Mouse (Mus musculus) right cerebral cortex, postnatal 4 days (tissue): ENCODE measurements around the gene Hcrtr1.

Experiments
- DNase-seq: peaks from one replicate; pipeline ENCODE4 v3.0.0-alpha.2; 2022

The Hcrtr1 gene

DNA sequence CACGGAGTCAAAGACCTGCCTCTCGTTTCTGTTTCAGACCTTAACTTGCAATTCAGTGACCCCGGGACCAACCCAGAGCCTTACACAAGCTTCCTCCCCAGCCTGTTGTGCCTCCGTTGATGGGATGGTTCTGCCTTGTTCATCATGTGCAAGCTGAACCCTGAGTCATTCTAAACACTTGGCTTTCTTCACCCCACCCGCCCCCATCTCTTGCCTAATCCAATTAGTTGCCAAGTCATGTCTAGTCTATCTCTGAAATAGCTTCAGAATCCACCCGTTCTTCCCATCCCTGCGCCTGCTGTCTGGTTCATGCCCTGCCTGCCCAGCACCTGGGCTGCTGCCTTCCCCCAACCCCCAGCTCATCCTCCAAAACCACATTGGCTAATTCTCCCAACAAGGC is 26.9 kb downstream of the Hcrtr1 start:
- no peak for DNase-seq

- DNase-seq, result no peak
These were observed 29.1 kb downstream of the Hcrtr1 start for GRCm38 (mm10) chr4:130110091-130110490.

DNA sequence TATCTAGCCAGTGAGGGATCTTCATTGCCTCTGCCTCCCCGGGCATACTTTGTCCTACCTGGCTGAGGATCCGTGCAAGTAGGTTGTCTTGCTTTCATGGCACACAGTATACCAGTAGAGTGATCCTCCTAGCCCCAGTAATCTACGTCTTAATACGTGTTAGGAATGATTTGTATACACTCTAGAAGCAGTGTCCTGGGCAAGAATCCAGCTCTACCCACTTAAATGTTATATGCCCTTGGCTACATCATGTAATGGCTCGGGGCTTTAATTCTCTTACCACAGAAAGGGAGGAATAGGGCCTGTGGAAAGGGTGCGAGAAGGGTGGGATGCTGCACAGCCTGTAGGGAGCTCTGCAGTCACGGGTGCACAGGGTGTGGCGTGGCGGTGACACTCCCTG is 29.5 kb downstream of the Hcrtr1 start:
- DNase-seq, result no peak

DNA sequence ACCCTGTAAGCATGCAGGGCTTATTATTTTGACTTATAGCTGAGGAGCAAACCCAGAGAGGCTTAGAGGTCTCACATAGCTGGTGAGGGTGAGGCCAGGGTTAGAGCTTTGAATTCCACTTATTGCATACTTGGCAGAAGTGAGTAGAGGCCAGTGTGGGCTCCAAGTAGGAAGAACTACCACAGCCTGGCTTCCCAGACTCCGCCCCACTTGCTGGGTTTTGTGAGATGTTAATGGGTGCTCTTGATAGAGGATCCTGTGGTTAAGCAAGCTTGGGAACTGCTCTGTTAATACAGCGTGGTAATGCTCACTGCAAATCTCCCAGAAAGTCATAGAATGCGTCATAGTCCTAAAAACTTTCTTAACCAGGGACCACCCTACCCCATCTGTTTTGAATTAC is 30.2 kb downstream of the Hcrtr1 start:
- DNase-seq, result no peak

- DNase-seq, result peak; percentile 100
These were observed 31.6 kb downstream of the Hcrtr1 start for GRCm38 (mm10) chr4:130107444-130108131.

GRCm38 (mm10) chr4:130107065-130107443 is 32.1 kb downstream of the Hcrtr1 start:
- DNase-seq, result no peak

DNA sequence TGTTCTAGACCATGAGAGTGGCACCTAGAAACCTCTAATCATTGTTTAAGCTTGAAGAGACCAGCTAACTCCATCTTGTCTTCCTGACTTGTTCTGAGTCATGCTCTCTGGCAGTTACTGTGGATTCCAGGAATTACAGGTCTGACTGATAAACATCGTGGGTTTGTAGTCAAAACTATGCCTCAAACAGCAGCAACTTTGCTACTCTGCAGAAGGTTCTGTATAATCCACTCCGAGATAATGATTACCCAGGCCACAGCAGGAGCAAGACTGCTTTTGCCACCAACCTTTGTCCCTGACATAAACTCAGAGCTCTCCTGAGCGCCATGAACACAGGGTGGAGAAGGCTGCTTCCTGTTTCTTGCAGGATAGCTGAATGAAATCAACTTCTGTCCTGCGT is 34.6 kb downstream of the Hcrtr1 start:
- no peak for DNase-seq

DNA sequence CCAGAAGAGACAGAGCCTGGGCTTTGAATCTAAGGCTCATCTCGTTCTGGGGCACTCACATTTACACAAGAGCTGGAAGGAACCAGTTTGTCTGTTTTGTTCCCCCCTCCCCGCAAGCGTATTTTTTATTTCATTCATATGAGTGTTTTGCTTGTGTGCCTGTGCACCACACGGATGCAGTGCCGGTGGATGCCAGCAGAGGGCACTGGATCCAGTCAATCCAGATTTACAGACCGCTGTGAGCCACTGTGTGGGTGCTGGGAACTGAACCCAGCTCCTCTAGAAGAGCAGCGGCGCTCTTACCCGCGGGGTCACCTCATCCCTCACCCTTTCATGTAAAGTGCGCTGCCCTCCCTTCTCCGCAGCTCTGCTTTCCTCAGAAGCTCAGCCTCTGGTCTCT is 35.5 kb downstream of the Hcrtr1 start:
- DNase-seq, result no peak

- no peak for DNase-seq
These were observed 37.0 kb downstream of the Hcrtr1 start, which contains the start of gene Pef1 for GRCm38 (mm10) chr4:130102111-130102651. Gene Pef1, plus strand, starts transcription at chr4:130102558.

- DNase-seq, result no peak
These were observed 38.0 kb downstream of the Hcrtr1 start for GRCm38 (mm10) chr4:130101183-130101582.

- no peak for DNase-seq
These were observed 44.0 kb downstream of the Hcrtr1 start for GRCm38 (mm10) chr4:130095137-130095536.

DNA sequence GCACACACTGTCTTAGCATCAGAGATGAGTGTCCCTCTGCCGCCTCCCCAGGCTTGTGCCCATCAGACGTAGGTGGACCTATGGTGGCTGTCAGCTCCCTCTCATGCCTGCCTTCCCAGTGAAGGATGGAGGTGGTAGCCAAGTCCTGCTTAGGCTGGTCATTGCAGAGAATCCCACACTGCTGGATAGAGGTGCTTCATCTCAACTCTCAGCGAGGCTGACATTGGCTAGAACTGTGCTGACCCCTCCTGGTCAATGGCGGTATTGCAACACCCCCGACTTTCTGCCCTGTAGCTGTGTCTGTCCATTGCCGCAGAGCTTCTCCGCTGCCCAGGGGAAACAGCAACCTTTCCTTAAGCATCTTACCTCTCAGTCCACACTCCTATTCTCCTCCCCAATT is 51.9 kb downstream of the Hcrtr1 start:
- peak; percentile 98 for DNase-seq

DNA sequence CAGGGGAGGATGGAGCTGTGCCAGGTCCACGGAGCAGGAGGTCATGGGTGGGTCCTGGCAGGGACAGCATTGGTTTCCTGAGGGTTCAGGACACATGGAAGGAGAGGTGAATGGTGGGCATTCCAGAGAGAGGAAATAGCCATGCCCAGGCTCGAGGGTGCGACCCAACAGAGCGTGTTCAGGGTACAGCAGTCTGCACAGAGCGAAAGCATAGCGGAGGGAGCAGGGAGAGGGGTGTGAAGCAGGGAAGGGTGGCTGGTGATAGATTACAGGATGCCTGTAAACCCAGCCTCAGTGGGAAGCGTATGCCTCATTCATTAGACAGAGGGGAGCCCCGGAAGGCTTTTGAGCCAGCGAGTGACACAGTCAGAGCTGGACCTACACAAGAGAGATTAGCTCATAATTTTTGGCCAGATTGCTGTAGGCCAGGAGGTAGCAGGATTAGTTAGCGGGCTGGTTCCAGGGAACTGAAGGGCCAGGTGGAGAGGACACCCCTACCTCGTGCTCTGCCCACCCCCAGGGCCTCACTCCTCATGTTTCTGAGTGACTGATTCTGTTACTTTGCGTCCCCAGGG is 53.8 kb downstream of the Hcrtr1 start:
- DNase-seq, result no peak

DNA sequence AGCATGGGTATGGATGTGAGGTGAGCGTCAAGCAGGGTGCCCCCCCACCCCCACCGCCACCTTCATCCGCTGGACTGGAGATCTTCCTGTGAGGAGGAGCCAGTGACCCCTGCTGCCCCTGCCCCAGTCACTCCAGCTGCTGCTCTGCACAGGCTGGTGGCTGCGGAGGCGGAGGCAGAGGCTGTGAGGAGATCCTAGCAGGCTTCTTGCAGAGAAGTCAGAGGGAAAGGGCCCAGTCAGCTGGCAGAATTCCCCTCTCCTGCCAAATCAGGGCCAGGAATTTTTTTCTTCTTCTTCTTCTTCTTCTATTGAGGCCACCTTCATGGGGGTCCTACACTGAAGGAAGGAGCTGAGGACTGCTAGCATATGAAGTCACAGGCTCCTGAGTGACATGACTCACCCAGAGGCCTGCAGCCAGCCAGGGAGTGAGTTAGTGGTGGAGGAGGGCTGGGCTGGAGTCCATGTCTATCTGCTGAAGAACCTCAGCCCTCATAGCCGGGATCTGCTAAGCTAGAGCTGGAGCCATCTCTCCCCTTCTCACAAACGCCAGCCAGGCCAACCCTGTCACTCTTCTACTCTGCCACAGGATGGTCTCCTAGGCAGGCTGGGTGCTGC is 54.7 kb downstream of the Hcrtr1 start:
- no peak for DNase-seq

GRCm38 (mm10) chr4:130082211-130082610 is 56.9 kb downstream of the Hcrtr1 start:
- DNase-seq, result no peak

GRCm38 (mm10) chr4:130081345-130082190 is 57.6 kb downstream of the Hcrtr1 start:
- DNase-seq, result peak; percentile 87
